Mouse (Mus musculus): ENCODE data around the gene Rnf145. TPM values are rescaled to one million over a fixed set of nuclear protein-coding genes. Genes with fewer than 3 reads are reported as not detected.
A peak's percentile ranks its signal among the peaks of the same experiment; 100 is the strongest.

Gene Rnf145
- 193 and 247 TPM in 2 replicates for polyA plus RNA-seq (2012; ENCODE audit: insufficient read depth, insufficient read length, low replicate concordance, missing spikeins)

DNA sequence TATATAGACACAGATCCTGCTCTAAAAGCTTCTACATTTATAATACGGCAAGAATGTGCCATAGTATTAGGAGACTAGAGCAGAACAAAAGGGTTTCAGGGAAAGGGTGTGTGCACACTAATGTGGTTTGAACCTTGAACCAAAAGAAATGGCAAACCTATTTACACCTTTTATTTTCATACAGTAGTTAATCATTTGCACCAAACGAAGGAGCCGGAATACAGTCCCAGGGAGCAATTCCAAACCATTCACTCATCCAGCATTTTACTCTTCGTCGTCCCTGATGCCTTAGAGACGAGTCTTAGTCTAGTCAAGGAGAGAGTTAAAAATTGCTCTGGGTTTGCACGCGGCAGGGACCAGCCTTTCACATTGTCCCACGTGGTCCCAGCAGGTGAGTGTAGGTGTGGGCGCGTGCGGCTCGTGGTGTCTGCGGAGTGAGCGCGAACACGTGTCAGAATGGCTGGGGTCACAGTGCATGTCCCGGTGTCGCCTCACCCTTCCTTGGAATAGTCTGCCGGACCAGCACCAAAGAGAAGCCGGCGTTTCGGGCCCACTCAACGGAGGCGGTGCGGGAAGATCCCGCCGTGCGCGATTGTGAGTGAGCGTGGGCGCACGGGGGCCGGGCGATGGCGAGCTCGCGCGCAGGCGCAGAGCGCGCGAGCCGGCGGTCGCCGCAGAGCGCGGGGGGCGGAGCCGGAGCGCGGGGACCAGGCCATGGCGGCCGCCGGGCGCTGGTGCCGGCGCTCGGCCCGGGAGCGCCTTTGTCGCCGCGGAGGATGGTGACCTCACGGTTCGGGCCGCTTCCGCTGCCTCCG lies at the start of gene Rnf145:
Gene Rnf145 (plus strand): TSS at position 684 of the 815 bp plus-strand sequence.
- Histone ChIP-seq H3K4me3 (ENCODE audit: insufficient read depth, low read depth, low read length) (peak within 1 kb of the TSS; percentile 84), H3K27ac (ENCODE audit: insufficient read depth, low read depth, low read length) (peak within 1 kb of the TSS; percentile 86), H3K4me1 (ENCODE audit: control insufficient read depth, insufficient read depth, low read length) (peaks cover 4% of the 10 kb centered on the region; the same call in 1 of the 2 replicates)
- TF ChIP-seq CTCF (IDR thresholded peaks at IDR 0.05; ENCODE audit: insufficient read depth, low read depth, low read length) (no peak), POLR2A (IDR thresholded peaks at IDR 0.05; ENCODE audit: insufficient read depth, low read depth, low read length) (peak; percentile 79)
- WGBS: under 1% methylated on average over 70 of the region's 70 CpGs

DNA sequence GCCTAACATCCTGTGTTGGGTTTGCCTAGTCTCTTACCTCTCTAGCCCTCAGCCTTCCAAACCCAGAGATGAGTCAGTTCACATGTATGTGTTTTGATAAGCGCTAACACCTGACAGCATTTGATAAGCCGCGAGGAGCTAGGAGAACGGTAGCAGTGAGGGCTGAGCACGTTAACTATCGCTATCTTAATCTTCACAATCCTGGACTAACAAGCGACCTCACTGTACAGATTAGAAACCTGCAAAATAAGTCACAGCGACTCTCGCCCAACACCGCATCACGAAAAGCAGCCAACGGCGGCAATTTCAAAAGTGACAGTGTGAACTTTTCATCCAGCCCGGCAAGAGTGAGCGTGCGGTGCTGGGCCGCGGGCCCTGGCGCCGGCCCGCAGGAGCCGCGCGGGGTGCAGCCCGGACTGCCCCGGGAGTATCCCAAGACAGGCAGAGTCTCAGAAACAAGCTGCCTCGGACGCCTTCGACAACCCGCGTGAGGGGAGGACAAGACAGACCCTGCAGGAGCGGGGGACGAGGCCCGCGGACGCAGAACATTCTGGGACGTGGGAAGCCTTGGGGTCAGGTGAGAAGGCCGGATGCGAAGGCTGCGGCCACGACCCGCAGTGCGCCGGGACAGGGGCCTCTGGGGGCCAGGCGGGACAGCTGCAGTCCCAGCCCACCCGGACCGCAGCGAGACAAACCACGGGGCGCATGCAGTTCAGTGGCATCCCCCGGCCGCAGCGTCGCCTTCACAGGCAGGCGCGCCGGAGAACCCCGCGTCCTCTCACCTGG lies 48.9 kb upstream of the Rnf145 start:
- no peaks in the 10 kb centered on the region for H3K4me1 ChIP-seq (ENCODE audit: control insufficient read depth, insufficient read depth, low read length)
- H3K4me3 ChIP-seq (ENCODE audit: insufficient read depth, low read depth, low read length): peak overlapping the region; percentile 69
- WGBS: under 1% methylated on average over 59 of the region's 59 CpGs
- TF ChIP-seq CTCF (IDR thresholded peaks at IDR 0.05; ENCODE audit: insufficient read depth, low read depth, low read length): no peak
- no peak for TF ChIP-seq POLR2A (IDR thresholded peaks at IDR 0.05; ENCODE audit: insufficient read depth, low read depth, low read length)
- H3K27ac ChIP-seq (ENCODE audit: insufficient read depth, low read depth, low read length): no peak overlapping the region

DNA sequence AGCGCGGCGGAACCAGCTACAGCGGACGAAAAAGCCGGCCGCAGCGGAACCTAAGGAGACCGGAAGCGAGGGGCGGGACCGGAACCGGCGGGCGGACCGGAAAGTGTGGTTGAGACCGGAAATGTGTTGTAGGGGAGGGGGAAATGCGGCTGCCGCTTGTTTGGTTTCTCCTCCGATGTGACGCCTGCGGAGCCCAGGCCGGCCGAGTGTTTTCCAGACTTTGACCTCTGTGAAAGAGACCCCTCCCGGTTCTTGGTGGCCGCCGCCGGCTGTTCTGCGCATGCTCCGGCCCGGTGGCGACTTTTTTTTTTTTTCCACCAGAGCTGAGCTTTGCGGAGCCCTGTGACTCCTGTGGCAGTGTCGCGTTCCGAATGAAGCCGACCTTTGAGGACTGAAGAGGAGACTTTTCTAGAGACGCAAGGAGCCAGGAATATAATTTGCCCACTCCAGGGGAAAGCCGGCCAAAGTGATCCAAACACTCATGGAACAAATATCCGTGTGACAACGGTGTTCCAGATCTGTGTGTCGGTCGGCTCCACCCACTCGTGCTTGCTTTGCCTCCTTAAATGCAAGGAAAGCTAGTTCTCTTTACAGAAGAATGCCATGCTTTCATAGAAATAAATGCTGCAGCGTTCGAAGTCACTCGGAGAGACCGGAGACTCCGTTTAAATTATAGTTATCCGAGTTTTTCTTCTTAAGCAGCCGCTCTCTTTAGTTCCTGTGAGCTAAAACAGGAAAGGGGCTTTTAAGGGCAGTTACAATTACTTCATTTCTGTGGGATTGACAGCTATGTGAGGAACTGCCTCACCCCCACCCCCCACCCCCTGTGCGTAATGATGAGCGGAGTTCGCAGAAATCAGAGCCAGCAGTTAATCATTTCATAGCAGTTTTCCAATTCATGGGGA lies 48.1 kb upstream of the Rnf145 start, which contains the start of gene Ublcp1:
Gene Ublcp1 (minus strand): TSS at position 67 of the 905 bp plus-strand sequence.
- peak; percentile 70 for TF ChIP-seq POLR2A (IDR thresholded peaks at IDR 0.05; ENCODE audit: insufficient read depth, low read depth, low read length)
- TF ChIP-seq CTCF (IDR thresholded peaks at IDR 0.05; ENCODE audit: insufficient read depth, low read depth, low read length): no peak
- under 1% methylated on average over 54 of the region's 54 CpGs for WGBS
- Histone ChIP-seq H3K27ac (ENCODE audit: insufficient read depth, low read depth, low read length) (peak within 1 kb of the TSS; percentile 63), H3K4me3 (ENCODE audit: insufficient read depth, low read depth, low read length) (peak within 1 kb of the TSS; percentile 69), H3K4me1 (ENCODE audit: control insufficient read depth, insufficient read depth, low read length) (no peaks in the 10 kb centered on the region)

GRCm38 (mm10) chr11:44471337-44471995 lies 47.3 kb upstream of the Rnf145 start:
- no peaks in the 10 kb centered on the region for H3K4me1 ChIP-seq (ENCODE audit: control insufficient read depth, insufficient read depth, low read length)
- peak overlapping the region; percentile 69 for H3K4me3 ChIP-seq (ENCODE audit: insufficient read depth, low read depth, low read length)
- H3K27ac ChIP-seq (ENCODE audit: insufficient read depth, low read depth, low read length): peak overlapping the region; percentile 63; the same call in 1 of the 2 replicates
- TF ChIP-seq CTCF (IDR thresholded peaks at IDR 0.05; ENCODE audit: insufficient read depth, low read depth, low read length) (no peak), POLR2A (IDR thresholded peaks at IDR 0.05; ENCODE audit: insufficient read depth, low read depth, low read length) (no peak)
- WGBS: 19% methylated on average over 4 of the region's 4 CpGs

- TF ChIP-seq POLR2A (IDR thresholded peaks at IDR 0.05; ENCODE audit: insufficient read depth, low read depth, low read length) (no peak), CTCF (IDR thresholded peaks at IDR 0.05; ENCODE audit: insufficient read depth, low read depth, low read length) (no peak)
- Histone ChIP-seq H3K4me1 (ENCODE audit: control insufficient read depth, insufficient read depth, low read length) (no peaks in the 10 kb centered on the region), H3K27ac (ENCODE audit: insufficient read depth, low read depth, low read length) (no peak overlapping the region), H3K4me3 (ENCODE audit: insufficient read depth, low read depth, low read length) (no peak overlapping the region)
- 82% methylated on average over 3 of the region's 3 CpGs for WGBS
Observed at GRCm38 (mm10) chr11:44475467-44475866, 43.3 kb upstream of the Rnf145 start.

DNA sequence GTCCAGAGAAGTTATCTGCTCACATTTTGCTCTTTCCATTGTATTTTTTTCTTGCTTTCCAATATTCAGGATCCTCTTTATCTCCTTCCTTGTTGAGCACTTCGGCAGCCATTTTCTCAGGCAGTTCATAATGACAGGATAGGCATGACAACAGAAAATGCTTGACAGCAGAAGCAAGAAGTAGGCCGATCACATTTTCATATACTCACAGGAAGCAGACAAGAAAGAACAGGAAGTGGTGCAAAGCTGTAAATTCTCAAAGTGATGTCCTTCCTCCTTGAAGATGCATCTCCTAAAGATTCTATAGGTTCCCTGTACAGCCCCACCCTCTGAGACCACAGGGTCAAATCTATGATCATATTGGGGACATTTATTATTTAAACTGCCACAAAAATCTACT lies 42.3 kb upstream of the Rnf145 start:
- no peak overlapping the region for H3K4me3 ChIP-seq (ENCODE audit: insufficient read depth, low read depth, low read length)
- no peaks in the 10 kb centered on the region for H3K4me1 ChIP-seq (ENCODE audit: control insufficient read depth, insufficient read depth, low read length)
- 86% methylated on average over 2 of the region's 2 CpGs for WGBS
- no peak for TF ChIP-seq POLR2A (IDR thresholded peaks at IDR 0.05; ENCODE audit: insufficient read depth, low read depth, low read length)
- TF ChIP-seq CTCF (IDR thresholded peaks at IDR 0.05; ENCODE audit: insufficient read depth, low read depth, low read length): no peak
- H3K27ac ChIP-seq (ENCODE audit: insufficient read depth, low read depth, low read length): no peak overlapping the region

DNA sequence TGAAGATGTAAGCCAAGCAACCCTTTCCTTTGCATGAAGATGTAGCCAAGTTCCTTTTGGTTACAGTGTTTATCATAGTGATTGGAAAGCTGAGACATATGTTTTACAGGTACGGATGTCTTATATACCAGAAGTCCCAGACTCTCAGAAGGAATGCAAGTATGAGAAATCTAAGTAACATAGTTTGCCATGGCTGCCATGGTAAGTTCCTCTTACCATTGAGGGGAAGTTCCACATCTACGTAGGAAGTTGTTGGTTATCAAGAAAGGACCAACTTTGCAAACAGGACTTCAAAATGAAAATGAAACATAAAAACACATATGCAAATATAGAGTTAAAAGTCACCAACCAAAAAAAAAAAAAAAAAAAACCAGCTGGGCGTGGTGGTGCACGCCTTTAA lies 40.4 kb upstream of the Rnf145 start:
- H3K4me3 ChIP-seq (ENCODE audit: insufficient read depth, low read depth, low read length): no peak overlapping the region
- H3K27ac ChIP-seq (ENCODE audit: insufficient read depth, low read depth, low read length): no peak overlapping the region
- no peak for TF ChIP-seq POLR2A (IDR thresholded peaks at IDR 0.05; ENCODE audit: insufficient read depth, low read depth, low read length)
- no peak for TF ChIP-seq CTCF (IDR thresholded peaks at IDR 0.05; ENCODE audit: insufficient read depth, low read depth, low read length)
- H3K4me1 ChIP-seq (ENCODE audit: control insufficient read depth, insufficient read depth, low read length): no peaks in the 10 kb centered on the region
- WGBS: 92% methylated on average over 4 of the region's 4 CpGs

DNA sequence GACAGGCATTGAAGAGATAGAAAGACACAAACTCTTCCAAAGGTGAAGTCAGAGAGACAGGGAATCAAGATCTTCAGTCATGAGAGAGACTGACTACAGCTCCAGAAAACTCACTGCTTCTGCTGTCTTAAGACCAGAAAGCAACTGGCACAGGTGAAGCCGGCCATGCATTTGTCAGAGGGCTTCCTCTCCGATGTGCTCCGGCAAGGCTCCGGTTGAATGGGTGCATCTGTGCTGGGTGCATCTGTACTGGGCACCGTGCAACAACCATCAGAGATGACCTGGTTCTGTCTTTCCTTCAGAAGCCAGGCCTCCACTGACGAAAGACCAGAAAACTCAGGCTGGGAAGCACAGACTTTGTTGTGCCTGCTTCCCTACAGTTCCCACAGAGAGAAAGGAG lies 38.5 kb upstream of the Rnf145 start:
- 91% methylated on average over 6 of the region's 6 CpGs for WGBS
- TF ChIP-seq CTCF (IDR thresholded peaks at IDR 0.05; ENCODE audit: insufficient read depth, low read depth, low read length): no peak
- no peak for TF ChIP-seq POLR2A (IDR thresholded peaks at IDR 0.05; ENCODE audit: insufficient read depth, low read depth, low read length)

More for the DNA sequence above, 38.5 kb upstream of the Rnf145 start:
- Histone ChIP-seq H3K4me3 (ENCODE audit: insufficient read depth, low read depth, low read length) (no peak overlapping the region), H3K27ac (ENCODE audit: insufficient read depth, low read depth, low read length) (no peak overlapping the region), H3K4me1 (ENCODE audit: control insufficient read depth, insufficient read depth, low read length) (no peaks in the 10 kb centered on the region)

Measured in olfactory bulb, adult 2 months (tissue).